Mouse (Mus musculus) limb, embryonic 11.5 days (tissue): ENCODE data around the gene Gatd1. TPM values are rescaled to one million over a fixed set of nuclear protein-coding genes. Genes with fewer than 3 reads are reported as not detected.

Experiments used
- ATAC-seq: fragments of 200-750 bp; cut with Nextera tagmentation; 2 replicates; pipeline ENCODE4 v1.8.0; 2017; ENCODE audit warnings: low read depth; ENCODE audit not compliant: insufficient number of reproducible peaks, low FRiP score, low TSS enrichment
- DNase-seq: peaks from one replicate; pipeline ENCODE4 v3.0.0-alpha.2; 2015; ENCODE audit warnings: low spot score
- H3K27ac ChIP-seq: fragments of 300-500 bp; sonication (generic); replicated peaks from 2 replicates; pipeline ENCODE4 v1.5.1; 2014; ENCODE audit warnings: low read depth, mild to moderate bottlenecking, low read length
- H3K27me3 ChIP-seq: fragments of 300-500 bp; sonication (generic); 2 replicates; pipeline ENCODE4 v1.6.1; 2014; ENCODE audit warnings: mild to moderate bottlenecking, low read length, mixed read lengths; ENCODE audit not compliant: control insufficient read depth, insufficient read depth
- H3K36me3 ChIP-seq: fragments of 300-500 bp; sonication (generic); 2 replicates; pipeline ENCODE4 v1.6.1; 2014; ENCODE audit warnings: mild to moderate bottlenecking, low read length, moderate library complexity, mixed read lengths; ENCODE audit not compliant: control insufficient read depth, insufficient read depth
- H3K4me1 ChIP-seq: fragments of 300-500 bp; sonication (generic); 2 replicates; pipeline ENCODE4 v1.6.1; 2014; ENCODE audit warnings: low read length, mixed read lengths; ENCODE audit not compliant: control insufficient read depth, insufficient read depth
- H3K4me2 ChIP-seq: fragments of 300-500 bp; sonication (generic); 2 replicates; pipeline ENCODE4 v1.6.1; 2014; ENCODE audit warnings: low read depth, mild to moderate bottlenecking, moderate library complexity; ENCODE audit not compliant: severe bottlenecking
- H3K4me3 ChIP-seq: fragments of 300-500 bp; sonication (generic); 2 replicates; pipeline ENCODE4 v1.5.1; 2014; ENCODE audit warnings: low read depth, low read length
- H3K9ac ChIP-seq: fragments of 300-500 bp; sonication (generic); 2 replicates; pipeline ENCODE4 v1.6.1; 2014; ENCODE audit warnings: mild to moderate bottlenecking, low read length
- H3K9me3 ChIP-seq: fragments of 300-500 bp; sonication (generic); 2 replicates; pipeline ENCODE4 v1.6.1; 2016; ENCODE audit warnings: low read length; ENCODE audit not compliant: control insufficient read depth
- WGBS: fragments of 180-500 bp; shearing (Covaris S2); extraction: QIAGEN DNeasy Blood & Tissue Kit; methylation state at CpG from one replicate; pipeline ENCODE4 v1.1.7; 2014; 5-methylcytosine and 5-hydroxymethylcytosine counted together
- polyA plus RNA-seq: library from polyadenylated mRNA; unstranded; fragments of >200 nt; fragmentation: Nextera tagmentation; extraction: Ambion mirVana; gene quantifications from 2 replicates; pipeline ENCODE4 v1.2.1, GENCODE M21; 2014

Gatd1 gene
- polyA plus RNA-seq, 1 experiment from 2014 or later = 52.2 TPM

- no peak for ATAC-seq
- H3K27ac ChIP-seq = no peak overlapping the region
These were observed 34.4 kb downstream of the Gatd1 start for GRCm38 (mm10) chr7:141379584-141379983.

GRCm38 (mm10) chr7:141374399-141374798 is 39.5 kb downstream of the Gatd1 start:
- Histone ChIP-seq H3K9me3 (no peaks in the 10 kb centered on the region), H3K27ac (no peak overlapping the region), H3K27me3 (no peaks in the 10 kb centered on the region), H3K36me3 (no peaks in the 10 kb centered on the region), H3K9ac (no peak overlapping the region), H3K4me2 (no peak overlapping the region), H3K4me1 (no peaks in the 10 kb centered on the region), H3K4me3 (no peak overlapping the region)
- DNase-seq (no peak), ATAC-seq (no peak)

More at GRCm38 (mm10) chr7:141379584-141379983, 34.4 kb downstream of the Gatd1 start:
- H3K4me3 ChIP-seq = no peak overlapping the region
- WGBS = 39% methylated on average over 4 of the region's 4 CpGs
- H3K4me1 ChIP-seq = no peaks in the 10 kb centered on the region
- no peak overlapping the region for H3K4me2 ChIP-seq
- no peak for DNase-seq
- no peaks in the 10 kb centered on the region for H3K9me3 ChIP-seq
- H3K27me3 ChIP-seq = no peaks in the 10 kb centered on the region
- no peaks in the 10 kb centered on the region for H3K36me3 ChIP-seq
- no peak overlapping the region for H3K9ac ChIP-seq

GRCm38 (mm10) chr7:141373611-141374010 is 40.3 kb downstream of the Gatd1 start:
- WGBS = 75% methylated on average over 6 of the region's 6 CpGs
- H3K9ac ChIP-seq = no peak overlapping the region

GRCm38 (mm10) chr7:141371942-141372595 is 41.9 kb downstream of the Gatd1 start:
- H3K27me3 ChIP-seq = no peaks in the 10 kb centered on the region
- WGBS = 67% methylated on average over 6 of the region's 6 CpGs
- no peaks in the 10 kb centered on the region for H3K4me1 ChIP-seq
- H3K9ac ChIP-seq = no peak overlapping the region
- no peaks in the 10 kb centered on the region for H3K36me3 ChIP-seq
- H3K4me2 ChIP-seq = no peak overlapping the region
- no peak overlapping the region for H3K27ac ChIP-seq
- H3K9me3 ChIP-seq = no peaks in the 10 kb centered on the region
- ATAC-seq (no peak), DNase-seq (no peak)
- no peak overlapping the region for H3K4me3 ChIP-seq

More at GRCm38 (mm10) chr7:141373611-141374010, 40.3 kb downstream of the Gatd1 start:
- DNase-seq (no peak), ATAC-seq (no peak)
- Histone ChIP-seq H3K4me1 (no peaks in the 10 kb centered on the region), H3K4me3 (no peak overlapping the region), H3K27ac (no peak overlapping the region), H3K27me3 (no peaks in the 10 kb centered on the region), H3K9me3 (no peaks in the 10 kb centered on the region), H3K4me2 (no peak overlapping the region), H3K36me3 (no peaks in the 10 kb centered on the region)

GRCm38 (mm10) chr7:141369918-141370317 is 44.0 kb downstream of the Gatd1 start:
- Histone ChIP-seq H3K9me3 (no peaks in the 10 kb centered on the region), H3K27ac (no peak overlapping the region), H3K9ac (no peak overlapping the region), H3K36me3 (no peaks in the 10 kb centered on the region), H3K4me3 (no peak overlapping the region), H3K27me3 (no peaks in the 10 kb centered on the region), H3K4me1 (no peaks in the 10 kb centered on the region), H3K4me2 (no peak overlapping the region)
- 76% methylated on average over 5 of the region's 5 CpGs for WGBS
- DNase-seq = no peak
- no peak for ATAC-seq

- ATAC-seq = no peak
- no peak overlapping the region for H3K4me2 ChIP-seq
- H3K9me3 ChIP-seq = no peaks in the 10 kb centered on the region
- H3K9ac ChIP-seq = no peak overlapping the region
- no peaks in the 10 kb centered on the region; the same call in 1 of the 2 replicates for H3K27me3 ChIP-seq
- no peak overlapping the region for H3K4me3 ChIP-seq
- WGBS = 78% methylated on average over 4 of the region's 4 CpGs
- no peaks in the 10 kb centered on the region for H3K4me1 ChIP-seq
- no peaks in the 10 kb centered on the region for H3K36me3 ChIP-seq
- H3K27ac ChIP-seq = no peak overlapping the region
- no peak for DNase-seq
These were observed 46.6 kb downstream of the Gatd1 start for GRCm38 (mm10) chr7:141367358-141367757.

- Histone ChIP-seq H3K4me1 (no peaks in the 10 kb centered on the region), H3K4me3 (no peak overlapping the region), H3K36me3 (no peaks in the 10 kb centered on the region), H3K9me3 (no peaks in the 10 kb centered on the region), H3K27ac (no peak overlapping the region), H3K9ac (no peak overlapping the region), H3K27me3 (peaks cover 11% of the 10 kb centered on the region; the same call in 1 of the 2 replicates), H3K4me2 (no peak overlapping the region)
- WGBS = 74% methylated on average over 3 of the region's 3 CpGs
- ATAC-seq (no peak), DNase-seq (no peak)
These were observed 48.9 kb downstream of the Gatd1 start for GRCm38 (mm10) chr7:141365049-141365445.

- ATAC-seq = no peak
- DNase-seq = no peak
- WGBS = 82% methylated on average over 5 of the region's 5 CpGs
- no peak overlapping the region for H3K4me3 ChIP-seq
- H3K36me3 ChIP-seq = no peaks in the 10 kb centered on the region
- H3K27me3 ChIP-seq = peaks cover 11% of the 10 kb centered on the region; the same call in 1 of the 2 replicates
- no peak overlapping the region for H3K27ac ChIP-seq
- no peaks in the 10 kb centered on the region for H3K9me3 ChIP-seq
- H3K4me2 ChIP-seq = no peak overlapping the region
- H3K9ac ChIP-seq = no peak overlapping the region
- no peaks in the 10 kb centered on the region for H3K4me1 ChIP-seq
These were observed 49.4 kb downstream of the Gatd1 start for GRCm38 (mm10) chr7:141364349-141365048.
